Mouse (Mus musculus): ENCODE results near the gene Rtp4. TPM values are rescaled to one million over a fixed set of nuclear protein-coding genes. Genes with fewer than 3 reads are reported as not detected.
A peak's percentile ranks its signal among the peaks of the same experiment; 100 is the strongest.

The Rtp4 gene
- total RNA-seq, 1 experiment from 2014 or later: 6.4 TPM

- no peak for ATAC-seq (replicated peaks; ENCODE audit: low read depth, poor library complexity, severe bottlenecking)
These were observed 8.7 kb upstream of the Rtp4 start for GRCm38 (mm10) chr16:23511166-23511935.

GRCm38 (mm10) chr16:23513401-23513800 lies 6.7 kb upstream of the Rtp4 start:
- ATAC-seq (replicated peaks; ENCODE audit: low read depth, poor library complexity, severe bottlenecking): no peak

GRCm38 (mm10) chr16:23515766-23516165 lies 4.3 kb upstream of the Rtp4 start:
- no peak for ATAC-seq (replicated peaks; ENCODE audit: low read depth, poor library complexity, severe bottlenecking)

GRCm38 (mm10) chr16:23516606-23517005 lies 3.5 kb upstream of the Rtp4 start:
- ATAC-seq (replicated peaks; ENCODE audit: low read depth, poor library complexity, severe bottlenecking): no peak

- no peak for ATAC-seq (replicated peaks; ENCODE audit: low read depth, poor library complexity, severe bottlenecking)
These were observed 2.9 kb upstream of the Rtp4 start for GRCm38 (mm10) chr16:23517230-23517629.

GRCm38 (mm10) chr16:23517754-23518566 lies 2.1 kb upstream of the Rtp4 start:
- ATAC-seq (replicated peaks; ENCODE audit: low read depth, poor library complexity, severe bottlenecking): no peak

- no peak for ATAC-seq (replicated peaks; ENCODE audit: low read depth, poor library complexity, severe bottlenecking)
These were observed 1.3 kb upstream of the Rtp4 start for GRCm38 (mm10) chr16:23518567-23519369.

- no peak for ATAC-seq (replicated peaks; ENCODE audit: low read depth, poor library complexity, severe bottlenecking)
These were observed 320 bp upstream of the Rtp4 start for GRCm38 (mm10) chr16:23519771-23520170.

GRCm38 (mm10) chr16:23521092-23521491 lies 1.0 kb downstream of the Rtp4 start:
- no peak for ATAC-seq (replicated peaks; ENCODE audit: low read depth, poor library complexity, severe bottlenecking)

GRCm38 (mm10) chr16:23522081-23522480 lies 2.0 kb downstream of the Rtp4 start:
- ATAC-seq (replicated peaks; ENCODE audit: low read depth, poor library complexity, severe bottlenecking): no peak

GRCm38 (mm10) chr16:23529186-23529585 lies 9.1 kb downstream of the Rtp4 start:
- ATAC-seq (replicated peaks; ENCODE audit: low read depth, poor library complexity, severe bottlenecking): no peak

GRCm38 (mm10) chr16:23533707-23534106 lies 13.6 kb downstream of the Rtp4 start:
- ATAC-seq (replicated peaks; ENCODE audit: low read depth, poor library complexity, severe bottlenecking): no peak

GRCm38 (mm10) chr16:23541046-23541445 lies 21.0 kb downstream of the Rtp4 start:
- ATAC-seq (replicated peaks; ENCODE audit: low read depth, poor library complexity, severe bottlenecking): no peak

GRCm38 (mm10) chr16:23542866-23543265 lies 22.8 kb downstream of the Rtp4 start:
- ATAC-seq (replicated peaks; ENCODE audit: low read depth, poor library complexity, severe bottlenecking): no peak

GRCm38 (mm10) chr16:23544361-23544760 lies 24.3 kb downstream of the Rtp4 start:
- ATAC-seq (replicated peaks; ENCODE audit: low read depth, poor library complexity, severe bottlenecking): no peak

- no peak for ATAC-seq (replicated peaks; ENCODE audit: low read depth, poor library complexity, severe bottlenecking)
These were observed 27.7 kb downstream of the Rtp4 start for GRCm38 (mm10) chr16:23547783-23548182.

GRCm38 (mm10) chr16:23550346-23550980 lies 30.4 kb downstream of the Rtp4 start:
- peak; percentile 79 for ATAC-seq (replicated peaks; ENCODE audit: low read depth, poor library complexity, severe bottlenecking)

GRCm38 (mm10) chr16:23550981-23551582 lies 31.0 kb downstream of the Rtp4 start:
- ATAC-seq (replicated peaks; ENCODE audit: low read depth, poor library complexity, severe bottlenecking): no peak

GRCm38 (mm10) chr16:23554673-23555072 lies 34.6 kb downstream of the Rtp4 start:
- no peak for ATAC-seq (replicated peaks; ENCODE audit: low read depth, poor library complexity, severe bottlenecking)

- ATAC-seq (replicated peaks; ENCODE audit: low read depth, poor library complexity, severe bottlenecking): peak; percentile 93
These were observed 37.1 kb downstream of the Rtp4 start for GRCm38 (mm10) chr16:23557195-23557594.
